Mouse (Mus musculus) MEL (cell line): ENCODE data around the gene Cyth2. TPM values are rescaled to one million over a fixed set of nuclear protein-coding genes. Genes with fewer than 3 reads are reported as not detected.

ENCODE experiments used
- DNase-seq: peaks from one replicate; pipeline ENCODE4 v3.0.0; 2011; ENCODE audit warnings: low read depth, low spot score
- H3K27ac ChIP-seq: 2 replicates; pipeline ENCODE4 v1.5.1; 2012; ENCODE audit warnings: low read depth, mild to moderate bottlenecking, control low read depth, low read length, moderate library complexity; ENCODE audit not compliant: control insufficient read depth
- H3K27me3 ChIP-seq, 2 experiments: fragments of 150-350 bp in 1 of 2; sonication (generic) in 1 of 2; 2 replicates each; pipeline ENCODE4 v1.6.1; 2012; ENCODE audit warnings: low read length in 2 of 2, mild to moderate bottlenecking in 2 of 2, improper control_type of control experiment in 1 of 2, moderate library complexity in 1 of 2; ENCODE audit not compliant: insufficient read depth in 2 of 2, control insufficient read depth in 1 of 2
- H3K36me3 ChIP-seq, 2 experiments: 2 replicates each; pipeline ENCODE4 v1.6.1; 2012 to 2014; ENCODE audit warnings: low read length in 2 of 2, improper control_type of control experiment in 1 of 2, inconsistent platforms in 1 of 2, mild to moderate bottlenecking in 1 of 2; ENCODE audit not compliant: insufficient read depth in 2 of 2, control insufficient read depth in 1 of 2
- H3K4me1 ChIP-seq, 2 experiments: fragments of 150-350 bp in 1 of 2; sonication (generic) in 1 of 2; 2 replicates each; pipeline ENCODE4 v1.6.1; 2012; ENCODE audit warnings: low read length in 2 of 2, improper control_type of control experiment in 1 of 2, mild to moderate bottlenecking in 1 of 2; ENCODE audit not compliant: insufficient read depth in 2 of 2, control insufficient read depth in 1 of 2
- H3K4me3 ChIP-seq, 2 experiments: fragments of 150-350 bp in 1 of 2; sonication (generic) in 1 of 2; 2 replicates each; pipeline ENCODE4 v1.5.1; 2012; ENCODE audit warnings: low read depth in 2 of 2, low read length in 2 of 2, mild to moderate bottlenecking in 2 of 2, moderate library complexity in 2 of 2, control low read depth in 1 of 2, improper control_type of control experiment in 1 of 2; ENCODE audit not compliant: control insufficient read depth in 1 of 2, insufficient read depth in 1 of 2
- H3K79me2 ChIP-seq: 2 replicates; pipeline ENCODE4 v1.6.1; 2012; ENCODE audit warnings: mild to moderate bottlenecking, low read length, moderate library complexity; ENCODE audit not compliant: control insufficient read depth, poor library complexity, insufficient read depth
- H3K9ac ChIP-seq: 2 replicates; pipeline ENCODE4 v1.6.1; 2012; ENCODE audit warnings: low read depth, mild to moderate bottlenecking, control low read depth, low read length, moderate library complexity; ENCODE audit not compliant: control insufficient read depth, poor library complexity, severe bottlenecking
- H3K9me3 ChIP-seq: fragments of 150-350 bp; sonication (generic); replicated peaks from 2 replicates; pipeline ENCODE4 v1.6.1; 2012; ENCODE audit warnings: mild to moderate bottlenecking, low read length, improper control_type of control experiment, moderate library complexity; ENCODE audit not compliant: insufficient read depth
- BHLHE40 ChIP-seq: IDR thresholded peaks from 2 replicates; pipeline ENCODE4 v1.6.1; 2012; ENCODE audit warnings: low read depth, mild to moderate bottlenecking, inconsistent platforms, low read length, improper control_type of control experiment, borderline replicate concordance
- CHD2 ChIP-seq: IDR thresholded peaks from 2 replicates; pipeline ENCODE4 v1.6.1; 2011; ENCODE audit warnings: low read length, improper control_type of control experiment
- CTCF ChIP-seq, 3 experiments: IDR thresholded peaks in 2 of 3; conservative IDR thresholded peaks in 1 of 3; 2 replicates each; pipeline ENCODE4 v1.5.1; 2011 to 2012; ENCODE audit warnings: low read length in 3 of 3, low read depth in 2 of 3, mild to moderate bottlenecking in 2 of 3, improper control_type of control experiment in 1 of 3, inconsistent platforms in 1 of 3, mixed read lengths in 1 of 3, moderate library complexity in 1 of 3; ENCODE audit not compliant: control insufficient read depth in 1 of 3, insufficient read depth in 1 of 3, poor library complexity in 1 of 3, severe bottlenecking in 1 of 3
- E2F4 ChIP-seq: IDR thresholded peaks from 2 replicates; pipeline ENCODE4 v1.6.1; 2011; ENCODE audit warnings: low read depth, low read length, improper control_type of control experiment, borderline replicate concordance
- EP300 ChIP-seq, 2 experiments: IDR thresholded peaks; 2 replicates each; pipeline ENCODE4 v1.6.1; 2011; ENCODE audit warnings: improper control_type of control experiment in 2 of 2, low read length in 2 of 2, low read depth in 1 of 2, mild to moderate bottlenecking in 1 of 2
- ETS1 ChIP-seq: IDR thresholded peaks from 2 replicates; pipeline ENCODE4 v1.6.1; 2012; ENCODE audit warnings: low read depth, mild to moderate bottlenecking, inconsistent platforms, low read length, improper control_type of control experiment, moderate library complexity
- GABPA ChIP-seq: IDR thresholded peaks from 2 replicates; pipeline ENCODE4 v1.6.1; 2012; ENCODE audit warnings: low read depth, mild to moderate bottlenecking, inconsistent platforms, low read length, improper control_type of control experiment, moderate library complexity
- GATA1 ChIP-seq: IDR thresholded peaks from 2 replicates; pipeline ENCODE4 v1.6.1; 2011; ENCODE audit warnings: low read depth, low read length, improper control_type of control experiment
- HCFC1 ChIP-seq: IDR thresholded peaks from 2 replicates; pipeline ENCODE4 v1.6.1; 2012; ENCODE audit warnings: low read depth, mild to moderate bottlenecking, inconsistent platforms, low read length, improper control_type of control experiment, moderate library complexity
- JUND ChIP-seq: IDR thresholded peaks from 2 replicates; pipeline ENCODE4 v1.6.1; 2011; ENCODE audit warnings: low read depth, mild to moderate bottlenecking, improper control_type of control experiment, low read length
- MAFK ChIP-seq: IDR thresholded peaks from 2 replicates; pipeline ENCODE4 v1.6.1; 2011; ENCODE audit warnings: low read depth, mild to moderate bottlenecking, low read length, improper control_type of control experiment, borderline replicate concordance
- MAZ ChIP-seq: IDR thresholded peaks from 2 replicates; pipeline ENCODE4 v1.6.1; 2012; ENCODE audit warnings: low read depth, mild to moderate bottlenecking, inconsistent platforms, low read length, improper control_type of control experiment
- MYB ChIP-seq: IDR thresholded peaks from 2 replicates; pipeline ENCODE4 v1.6.1; 2011; ENCODE audit warnings: mild to moderate bottlenecking, low read depth, low read length, improper control_type of control experiment
- NELFE ChIP-seq: IDR thresholded peaks from 2 replicates; pipeline ENCODE4 v1.6.1; 2011; ENCODE audit warnings: low read depth, low read length, improper control_type of control experiment
- NRF1 ChIP-seq: IDR thresholded peaks from 2 replicates; pipeline ENCODE4 v1.6.1; 2014; ENCODE audit warnings: low read depth, mild to moderate bottlenecking, inconsistent platforms, low read length, improper control_type of control experiment, moderate library complexity; ENCODE audit not compliant: poor library complexity, insufficient read depth, severe bottlenecking
- POLR2AphosphoS2 ChIP-seq: IDR thresholded peaks from 2 replicates; pipeline ENCODE4 v1.6.1; 2011; ENCODE audit warnings: low read length, improper control_type of control experiment
- RAD21 ChIP-seq: IDR thresholded peaks from 2 replicates; pipeline ENCODE4 v1.6.1; 2011; ENCODE audit warnings: mild to moderate bottlenecking, low read depth, low read length, improper control_type of control experiment
- RCOR1 ChIP-seq: IDR thresholded peaks from 2 replicates; pipeline ENCODE4 v1.6.1; 2012; ENCODE audit warnings: low read depth, mild to moderate bottlenecking, inconsistent platforms, low read length, improper control_type of control experiment
- SIN3A ChIP-seq: IDR thresholded peaks from 2 replicates; pipeline ENCODE4 v1.6.1; 2012; ENCODE audit warnings: low read length, improper control_type of control experiment, inconsistent platforms
- SMC3 ChIP-seq: IDR thresholded peaks from 2 replicates; pipeline ENCODE4 v1.6.1; 2011; ENCODE audit warnings: low read depth, low read length, improper control_type of control experiment
- TBP ChIP-seq: IDR thresholded peaks from 2 replicates; pipeline ENCODE4 v1.8.0; 2011; ENCODE audit warnings: low read depth, low read length, improper control_type of control experiment
- TCF12 ChIP-seq: IDR thresholded peaks from 2 replicates; pipeline ENCODE4 v1.6.1; 2014; ENCODE audit warnings: low read depth, mild to moderate bottlenecking, inconsistent platforms, low read length, improper control_type of control experiment, moderate library complexity
- UBTF ChIP-seq: IDR thresholded peaks from 2 replicates; pipeline ENCODE4 v1.6.1; 2012; ENCODE audit warnings: low read depth, mild to moderate bottlenecking, inconsistent platforms, low read length, improper control_type of control experiment, moderate library complexity, borderline replicate concordance; ENCODE audit not compliant: insufficient read depth
- USF2 ChIP-seq, 2 experiments: IDR thresholded peaks; 2 replicates each; pipeline ENCODE4 v1.6.1; 2011 to 2012; ENCODE audit warnings: improper control_type of control experiment in 2 of 2, low read length in 2 of 2, borderline replicate concordance in 1 of 2, inconsistent platforms in 1 of 2, low read depth in 1 of 2, mild to moderate bottlenecking in 1 of 2; ENCODE audit not compliant: insufficient read depth in 1 of 2
- ZKSCAN1 ChIP-seq: IDR thresholded peaks from 2 replicates; pipeline ENCODE4 v1.6.1; 2012; ENCODE audit warnings: low read depth, mild to moderate bottlenecking, inconsistent platforms, low read length, improper control_type of control experiment, moderate library complexity
- ZMIZ1 ChIP-seq: IDR thresholded peaks from 2 replicates; pipeline ENCODE4 v1.6.1; 2012; ENCODE audit warnings: low read depth, mild to moderate bottlenecking, inconsistent platforms, low read length, improper control_type of control experiment, moderate library complexity
- polyA plus RNA-seq, 2 experiments: library from polyadenylated mRNA; stranded (reverse) in 1 of 2; unstranded in 1 of 2; fragments of >175 nt in 1 of 2; fragments of >200 nt in 1 of 2; gene quantifications; 2 replicates each; pipeline versions ENCODE4 v1.2.1 to v1.2.4; 2012; ENCODE audit warnings: low replicate concordance in 2 of 2, low read depth in 1 of 2; ENCODE audit not compliant: insufficient read length in 2 of 2, insufficient read depth in 1 of 2, missing spikeins in 1 of 2
- total RNA-seq: library from RNA; depleted of rRNA; stranded (reverse); fragments of 300-350 nt; gene quantifications from 2 replicates; pipeline ENCODE4 v1.2.3, GENCODE M21; 2012

Cyth2 gene
- total and polyA plus RNA-seq, 3 experiments, result 52.9 to 92.2 TPM; not detected in 1

DNA sequence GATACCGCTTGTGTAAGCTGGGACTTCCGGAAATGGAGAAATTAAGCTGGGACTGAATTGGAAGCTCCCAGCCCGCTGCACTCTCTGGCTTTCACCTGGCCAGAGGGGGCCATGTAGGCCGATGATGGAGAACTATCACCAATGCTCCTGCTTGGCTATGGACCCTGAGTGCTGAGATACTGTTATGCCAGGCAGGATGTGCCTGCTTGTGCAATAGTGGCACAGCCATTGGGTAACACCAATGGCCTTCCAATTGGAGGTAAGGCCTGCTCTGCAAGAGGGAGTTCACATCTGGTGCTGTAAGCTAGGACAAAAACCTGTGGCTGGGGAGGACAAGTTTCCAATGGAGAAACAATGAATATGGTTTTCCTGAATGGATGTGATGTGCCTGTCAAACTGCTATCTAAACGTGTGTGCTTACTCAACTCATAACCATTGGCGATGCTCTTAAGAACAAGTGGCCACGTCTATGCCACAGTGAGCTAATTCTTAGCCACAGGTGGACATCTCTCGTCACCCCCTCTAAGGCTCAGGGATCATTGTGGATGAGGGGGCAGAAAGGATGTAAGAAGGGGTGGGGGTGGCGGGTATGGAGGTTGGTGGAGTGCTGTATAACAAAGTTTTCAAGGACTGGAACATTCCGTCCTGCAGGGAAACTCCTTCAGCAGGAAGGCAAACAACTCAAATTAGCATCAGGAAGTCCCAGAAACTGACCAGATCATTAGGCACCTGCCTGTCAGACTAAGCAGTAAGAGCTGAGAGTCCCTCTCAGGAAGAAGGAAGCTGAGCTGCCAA, 28.8 kb upstream of the Cyth2 start:
- Histone ChIP-seq H3K4me1 (peaks cover 0 to 6% of the 10 kb centered on the region in 2 experiments; a peak in 1 of 4 replicates), H3K36me3 (peaks cover 0 to 3% of the 10 kb centered on the region in 2 experiments; a peak in 1 of 4 replicates), H3K4me3 (no peak overlapping the region), H3K9me3 (no peaks in the 10 kb centered on the region), H3K27me3 (no peaks in the 10 kb centered on the region; a peak in 1 of 4 replicates), H3K79me2 (no peaks in the 10 kb centered on the region), H3K9ac (no peak overlapping the region), H3K27ac (no peak overlapping the region)
- DNase-seq, result no peak
- TF ChIP-seq BHLHE40 (no peak), SIN3A (no peak), GABPA (no peak), MYB (no peak), RCOR1 (no peak), JUND (no peak), RAD21 (no peak), ZKSCAN1 (no peak), ETS1 (no peak), HCFC1 (no peak), TBP (no peak), NELFE (no peak), POLR2AphosphoS2 (no peak), USF2 (IDR thresholded peaks at IDR 0.05; ENCODE audit: borderline replicate concordance in 1 of 2, insufficient read depth in 1 of 2, low read depth in 1 of 2, low read length in 2 of 2) (no peak), ZMIZ1 (no peak), GATA1 (no peak), E2F4 (no peak), CHD2 (no peak), MAZ (no peak), SMC3 (no peak)

DNA sequence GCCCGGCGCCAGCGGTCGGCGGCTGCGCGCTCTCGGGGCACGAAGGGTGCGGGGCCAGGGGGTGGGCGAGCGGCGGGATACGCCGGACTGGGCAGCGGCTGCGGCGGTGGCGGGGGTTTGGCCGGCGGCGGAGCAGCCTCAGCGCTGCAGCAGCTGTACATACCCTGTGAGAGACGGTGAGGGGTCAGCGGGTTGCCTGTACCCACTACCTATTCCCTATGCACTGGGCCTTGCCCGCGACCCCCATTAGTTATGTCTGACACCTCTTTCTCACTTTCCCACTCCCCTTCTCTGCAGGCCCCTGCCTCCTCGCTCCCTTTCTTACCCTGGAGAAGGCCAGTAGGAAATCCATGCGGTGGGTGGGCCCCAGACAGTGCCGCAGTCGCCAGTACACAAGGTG, 19.5 kb upstream of the Cyth2 start:
- Histone ChIP-seq H3K36me3 (peaks cover 2 to 10% of the 10 kb centered on the region in 2 experiments; a peak in 3 of 4 replicates), H3K79me2 (peaks cover 16% of the 10 kb centered on the region), H3K9me3 (no peaks in the 10 kb centered on the region), H3K27me3 (no peaks in the 10 kb centered on the region), H3K4me3 (no peak overlapping the region), H3K27ac (no peak overlapping the region), H3K9ac (no peak overlapping the region), H3K4me1 (peaks cover 0 to 14% of the 10 kb centered on the region in 2 experiments; a peak in 3 of 4 replicates)
- TF ChIP-seq BHLHE40 (no peak), UBTF (no peak), E2F4 (no peak), POLR2AphosphoS2 (no peak), ZKSCAN1 (no peak), GATA1 (no peak), EP300 (IDR thresholded peaks at IDR 0.05; ENCODE audit: low read depth in 1 of 2, low read length in 2 of 2) (no peak), NRF1 (no peak), ZMIZ1 (no peak), TCF12 (no peak), HCFC1 (no peak), SIN3A (no peak), NELFE (no peak), CTCF (IDR thresholded peaks at IDR 0.05 in 2 of 3, conservative IDR thresholded peaks at IDR 0.05 in 1 of 3; ENCODE audit: control insufficient read depth in 1 of 3, insufficient read depth in 1 of 3, low read depth in 2 of 3, low read length in 3 of 3, poor library complexity in 1 of 3, severe bottlenecking in 1 of 3) (no peak), CHD2 (no peak), MAFK (no peak), USF2 (IDR thresholded peaks at IDR 0.05; ENCODE audit: borderline replicate concordance in 1 of 2, insufficient read depth in 1 of 2, low read depth in 1 of 2, low read length in 2 of 2) (no peak)
- no peak for DNase-seq
